Mouse (Mus musculus): ENCODE results near the gene Sept9. TPM values are rescaled to one million over a fixed set of nuclear protein-coding genes. Genes with fewer than 3 reads are reported as not detected.

The Sept9 gene
- polyA plus RNA-seq, 1 experiment from 2014 or later = 106 TPM

DNA sequence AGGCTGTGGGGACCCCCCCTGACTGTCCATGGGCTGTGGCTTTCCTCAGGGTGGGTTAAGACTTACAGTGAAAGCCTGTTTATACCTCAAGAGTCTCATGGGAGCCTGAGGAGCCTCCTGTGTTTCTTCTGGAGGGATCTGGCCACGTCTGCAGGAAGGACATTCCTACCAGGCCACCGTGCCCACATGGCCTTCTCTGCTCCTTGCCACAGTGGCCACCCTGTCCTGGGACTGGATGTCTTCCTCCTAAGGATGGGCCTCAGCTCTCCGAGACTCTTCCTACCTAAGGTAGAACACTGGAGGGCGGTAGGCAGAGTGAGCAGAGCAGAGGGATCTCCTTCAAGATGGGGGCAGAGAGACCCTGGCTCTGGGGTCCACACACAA is 96.6 kb downstream of the Sept9 start:
- Histone ChIP-seq H3K9ac (no peak overlapping the region), H3K36me3 (replicated peaks) (no peaks in the 10 kb centered on the region), H3K4me2 (no peak overlapping the region), H3K27ac (no peak overlapping the region), H3K9me3 (no peaks in the 10 kb centered on the region), H3K4me1 (peaks cover 5% of the 10 kb centered on the region; the same call in 1 of the 2 replicates), H3K4me3 (no peak overlapping the region), H3K27me3 (replicated peaks) (no peaks in the 10 kb centered on the region)
- 66% methylated on average over 4 of the region's 4 CpGs for WGBS
- ATAC-seq (replicated peaks) = no peak

DNA sequence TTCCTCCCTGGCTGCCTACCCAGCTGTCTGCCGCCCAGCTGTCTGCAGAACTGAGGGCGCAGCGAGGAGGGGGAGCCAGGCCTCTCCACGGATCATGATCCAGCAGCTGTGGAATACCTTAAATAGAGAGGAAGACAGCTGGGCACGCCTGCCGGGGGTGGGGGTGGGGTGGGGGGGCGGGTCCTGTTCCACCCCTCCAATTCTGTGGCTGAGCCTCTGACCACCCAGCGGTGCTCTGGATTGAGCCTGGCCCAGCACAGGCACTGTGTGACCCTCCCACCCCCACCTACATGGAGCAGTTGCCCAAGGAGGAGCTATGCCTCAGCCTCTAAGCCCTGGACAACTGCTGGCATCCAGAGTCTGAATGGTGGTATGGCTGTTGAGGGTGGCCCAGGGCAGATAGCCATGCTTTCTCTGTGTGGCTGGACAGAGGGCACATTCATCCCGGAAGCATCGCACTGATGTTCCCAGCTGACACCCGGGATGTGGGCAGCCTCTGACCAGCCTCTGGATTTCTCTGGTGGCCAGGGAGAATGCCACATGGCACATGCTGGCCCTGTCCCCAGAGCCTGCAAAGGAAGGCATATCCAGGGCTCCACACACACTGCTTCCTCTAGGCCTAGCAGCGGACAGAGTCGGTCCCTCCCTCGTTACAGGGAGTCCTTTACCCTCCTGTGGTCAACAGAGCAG is 97.2 kb downstream of the Sept9 start:
- ATAC-seq (replicated peaks) = no peak
- H3K4me1 ChIP-seq = peaks cover 5% of the 10 kb centered on the region; the same call in 1 of the 2 replicates
- H3K9me3 ChIP-seq = no peaks in the 10 kb centered on the region
- WGBS = 70% methylated on average over 12 of the region's 14 CpGs
- no peaks in the 10 kb centered on the region for H3K36me3 ChIP-seq (replicated peaks)
- peak overlapping the region; percentile 23; the same call in 1 of the 2 replicates for H3K27ac ChIP-seq
- H3K27me3 ChIP-seq (replicated peaks) = no peaks in the 10 kb centered on the region
- no peak overlapping the region for H3K4me2 ChIP-seq
- no peak overlapping the region for H3K4me3 ChIP-seq
- no peak overlapping the region for H3K9ac ChIP-seq

DNA sequence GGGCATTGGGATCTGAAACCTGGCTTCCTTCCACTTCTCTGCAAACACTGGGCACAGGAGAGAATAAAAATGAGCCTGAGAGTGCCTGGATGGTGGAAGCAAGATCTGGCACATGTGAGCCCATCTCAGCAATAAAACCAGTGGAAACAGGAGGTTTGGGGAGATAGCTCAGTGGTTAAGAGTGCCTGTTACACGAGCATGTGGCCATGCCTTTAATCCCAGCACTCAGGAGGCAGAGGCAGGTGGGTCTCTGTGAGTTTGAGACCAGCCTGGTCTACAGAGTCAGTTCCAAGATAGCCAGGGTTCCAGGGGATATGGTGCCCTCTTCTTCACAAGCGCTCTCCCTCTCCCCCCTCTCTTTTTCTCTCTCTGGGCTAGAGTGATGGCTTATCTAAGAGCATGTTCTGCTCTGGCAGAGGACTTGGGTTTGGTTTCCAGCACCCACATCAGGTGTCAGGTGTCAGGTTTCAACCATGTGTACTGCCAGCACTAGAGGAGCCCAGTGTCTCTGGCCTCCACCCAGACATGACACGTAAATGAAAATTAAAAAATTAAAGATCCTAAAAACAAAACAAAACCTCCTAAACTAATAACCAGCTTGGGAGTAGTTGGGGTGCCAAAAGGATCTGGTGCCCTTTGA is 97.8 kb downstream of the Sept9 start:
- Histone ChIP-seq H3K27me3 (replicated peaks) (no peaks in the 10 kb centered on the region), H3K4me3 (no peak overlapping the region), H3K9me3 (no peaks in the 10 kb centered on the region), H3K27ac (peak overlapping the region; percentile 23; the same call in 1 of the 2 replicates), H3K4me2 (no peak overlapping the region), H3K36me3 (replicated peaks) (no peaks in the 10 kb centered on the region), H3K4me1 (peaks cover 5% of the 10 kb centered on the region; the same call in 1 of the 2 replicates), H3K9ac (no peak overlapping the region)
- ATAC-seq (replicated peaks) = no peak
- WGBS = 85% methylated on average over 3 of the region's 3 CpGs

- no peaks in the 10 kb centered on the region for H3K36me3 ChIP-seq (replicated peaks)
- H3K4me1 ChIP-seq = peaks cover 5% of the 10 kb centered on the region; the same call in 1 of the 2 replicates
- ATAC-seq (replicated peaks) = no peak
- WGBS = 99% methylated on average over 6 of the region's 6 CpGs
- no peak overlapping the region for H3K4me2 ChIP-seq
- no peaks in the 10 kb centered on the region for H3K27me3 ChIP-seq (replicated peaks)
- H3K4me3 ChIP-seq = no peak overlapping the region
- no peak overlapping the region for H3K9ac ChIP-seq
- H3K9me3 ChIP-seq = no peaks in the 10 kb centered on the region
- H3K27ac ChIP-seq = no peak overlapping the region
Observed at GRCm38 (mm10) chr11:117299741-117300140, 100.3 kb downstream of the Sept9 start.

DNA sequence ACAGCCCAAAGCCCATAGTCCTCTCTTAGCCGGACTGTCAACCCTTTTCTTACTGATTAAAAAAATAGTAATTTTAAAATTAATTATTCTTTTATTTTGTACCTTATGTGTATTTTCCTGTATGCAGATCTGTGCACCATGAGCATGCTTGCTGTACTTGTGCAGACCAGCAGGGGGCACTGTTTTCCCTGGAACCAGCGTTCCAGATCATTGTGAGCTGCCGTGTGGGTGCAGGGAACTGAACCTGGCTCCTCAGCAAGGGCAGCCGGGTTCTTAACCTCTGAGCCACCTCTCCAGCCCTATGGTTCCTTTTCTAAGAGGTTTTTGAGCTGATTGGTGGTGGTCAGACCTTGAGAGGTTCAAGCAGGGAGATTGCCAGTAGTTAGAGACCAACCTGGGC is 101.3 kb downstream of the Sept9 start:
- H3K27ac ChIP-seq = no peak overlapping the region
- H3K27me3 ChIP-seq (replicated peaks) = no peaks in the 10 kb centered on the region
- WGBS = 92% methylated on average over 4 of the region's 4 CpGs
- H3K9me3 ChIP-seq = no peaks in the 10 kb centered on the region
- no peak overlapping the region for H3K9ac ChIP-seq
- no peak for ATAC-seq (replicated peaks)
- H3K4me1 ChIP-seq = no peaks in the 10 kb centered on the region; the same call in 1 of the 2 replicates
- no peak overlapping the region for H3K4me3 ChIP-seq
- H3K36me3 ChIP-seq (replicated peaks) = no peaks in the 10 kb centered on the region
- no peak overlapping the region for H3K4me2 ChIP-seq

DNA sequence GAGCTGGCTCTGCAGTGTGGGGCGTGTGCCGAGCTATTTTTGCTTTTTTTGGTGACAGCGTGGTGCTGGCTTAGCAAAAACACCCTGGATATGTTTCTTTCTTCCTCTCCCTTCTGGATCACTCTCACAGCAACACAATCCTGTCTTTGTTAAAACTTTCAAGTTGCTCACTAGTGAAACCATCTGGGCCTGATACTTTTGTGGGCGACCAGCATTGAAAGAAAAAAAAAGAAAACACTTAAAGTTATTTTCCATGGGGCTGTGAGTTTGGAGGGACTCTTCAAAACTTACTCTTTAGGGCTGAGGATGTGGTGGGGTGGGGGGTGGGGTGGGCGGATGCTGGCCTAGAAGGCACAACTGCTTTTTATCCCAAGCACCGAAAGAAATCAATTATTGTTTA is 102.3 kb downstream of the Sept9 start:
- WGBS = 72% methylated on average over 6 of the region's 6 CpGs

GRCm38 (mm10) chr11:117302371-117302770 is 102.9 kb downstream of the Sept9 start:
- H3K27me3 ChIP-seq (replicated peaks) = no peaks in the 10 kb centered on the region
- no peak overlapping the region for H3K4me2 ChIP-seq
- no peak overlapping the region for H3K9ac ChIP-seq
- no peak overlapping the region for H3K27ac ChIP-seq
- H3K4me1 ChIP-seq = no peaks in the 10 kb centered on the region
- 93% methylated on average over 5 of the region's 5 CpGs for WGBS
- no peak for ATAC-seq (replicated peaks)
- no peaks in the 10 kb centered on the region for H3K36me3 ChIP-seq (replicated peaks)
- H3K9me3 ChIP-seq = no peaks in the 10 kb centered on the region
- H3K4me3 ChIP-seq = no peak overlapping the region

More for the DNA sequence above, 102.3 kb downstream of the Sept9 start:
- Histone ChIP-seq H3K4me3 (no peak overlapping the region), H3K4me1 (no peaks in the 10 kb centered on the region), H3K9me3 (no peaks in the 10 kb centered on the region), H3K27ac (no peak overlapping the region), H3K36me3 (replicated peaks) (no peaks in the 10 kb centered on the region), H3K4me2 (no peak overlapping the region), H3K9ac (no peak overlapping the region), H3K27me3 (replicated peaks) (no peaks in the 10 kb centered on the region)
- no peak for ATAC-seq (replicated peaks)

GRCm38 (mm10) chr11:117305509-117306188 is 106.2 kb downstream of the Sept9 start:
- WGBS = 82% methylated on average over 7 of the region's 7 CpGs
- H3K27me3 ChIP-seq (replicated peaks) = no peaks in the 10 kb centered on the region

DNA sequence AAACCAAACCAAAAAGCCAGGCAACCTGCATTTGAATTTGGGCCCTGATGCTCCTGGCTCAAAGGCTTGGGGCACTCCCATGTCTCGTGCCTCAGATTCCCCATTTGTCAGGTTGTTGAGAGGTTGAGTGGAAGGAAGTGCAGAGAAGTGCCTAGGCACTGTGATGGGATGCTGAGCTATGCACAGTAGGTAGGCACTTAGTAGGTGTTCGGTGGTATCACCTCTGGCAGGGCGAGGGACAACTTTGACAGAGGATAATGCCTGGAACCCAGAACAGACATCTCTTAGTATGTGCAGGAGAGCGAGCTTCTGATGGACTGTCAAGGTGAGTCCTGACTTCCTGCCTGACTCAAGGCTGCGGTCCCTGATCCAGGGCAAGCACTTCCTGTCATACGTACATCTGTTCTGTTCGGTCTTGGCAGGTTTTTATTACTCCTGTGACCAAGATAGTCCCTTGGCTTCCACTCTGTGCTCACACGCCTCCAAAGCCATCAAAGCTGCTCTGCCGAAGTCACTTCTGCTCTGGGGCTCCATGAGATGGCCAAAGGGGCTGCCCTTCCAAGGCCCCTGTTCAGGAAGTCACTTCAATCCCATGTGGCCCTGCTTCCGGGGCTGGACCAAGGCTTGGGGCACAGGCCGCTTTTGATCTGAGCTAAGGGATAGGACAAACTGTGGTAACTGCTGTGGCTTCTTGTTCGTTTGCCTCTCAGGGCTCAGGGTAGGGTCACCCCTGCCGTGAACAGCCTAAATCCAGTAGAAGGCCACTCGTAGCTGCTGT is 107.0 kb downstream of the Sept9 start:
- H3K27ac ChIP-seq = no peak overlapping the region
- ATAC-seq (replicated peaks) = no peak

More at GRCm38 (mm10) chr11:117305509-117306188, 106.2 kb downstream of the Sept9 start:
- Histone ChIP-seq H3K27ac (no peak overlapping the region), H3K9ac (no peak overlapping the region), H3K36me3 (replicated peaks) (no peaks in the 10 kb centered on the region), H3K4me1 (peaks cover 30% of the 10 kb centered on the region), H3K4me3 (no peak overlapping the region), H3K9me3 (no peaks in the 10 kb centered on the region), H3K4me2 (no peak overlapping the region)
- ATAC-seq (replicated peaks) = no peak

GRCm38 (mm10) chr11:117307895-117308786 is 108.7 kb downstream of the Sept9 start:
- H3K36me3 ChIP-seq (replicated peaks) = no peaks in the 10 kb centered on the region
- H3K27me3 ChIP-seq (replicated peaks) = no peaks in the 10 kb centered on the region
- H3K4me2 ChIP-seq = no peak overlapping the region
- H3K9me3 ChIP-seq = no peaks in the 10 kb centered on the region
- 0 out of 2 replicates have a peak overlapping the region, but pooled peaks have one; percentile 8 for H3K27ac ChIP-seq
- H3K4me3 ChIP-seq = no peak overlapping the region
- H3K4me1 ChIP-seq = peaks cover 47% of the 10 kb centered on the region
- no peak overlapping the region for H3K9ac ChIP-seq
- WGBS = 44% methylated on average over 13 of the region's 13 CpGs
- 0 out of 2 replicates have a peak, but pooled peaks have one; percentile 41 for ATAC-seq (replicated peaks)

More for the DNA sequence above, 107.0 kb downstream of the Sept9 start:
- Histone ChIP-seq H3K36me3 (replicated peaks) (no peaks in the 10 kb centered on the region), H3K9me3 (no peaks in the 10 kb centered on the region), H3K4me3 (no peak overlapping the region), H3K4me2 (no peak overlapping the region), H3K27me3 (replicated peaks) (no peaks in the 10 kb centered on the region), H3K4me1 (peaks cover 38% of the 10 kb centered on the region), H3K9ac (no peak overlapping the region)
- WGBS = 74% methylated on average over 14 of the region's 14 CpGs

Measured in midbrain, embryonic 15.5 days (tissue).